Mouse (Mus musculus): ENCODE data around the gene Fastkd1.
"Not testable (repeated sequence)": the region's sequence is repeated elsewhere in the genome, so short reads cannot be mapped to it uniquely, and the experiment has no call there.

Gene Fastkd1

DNA sequence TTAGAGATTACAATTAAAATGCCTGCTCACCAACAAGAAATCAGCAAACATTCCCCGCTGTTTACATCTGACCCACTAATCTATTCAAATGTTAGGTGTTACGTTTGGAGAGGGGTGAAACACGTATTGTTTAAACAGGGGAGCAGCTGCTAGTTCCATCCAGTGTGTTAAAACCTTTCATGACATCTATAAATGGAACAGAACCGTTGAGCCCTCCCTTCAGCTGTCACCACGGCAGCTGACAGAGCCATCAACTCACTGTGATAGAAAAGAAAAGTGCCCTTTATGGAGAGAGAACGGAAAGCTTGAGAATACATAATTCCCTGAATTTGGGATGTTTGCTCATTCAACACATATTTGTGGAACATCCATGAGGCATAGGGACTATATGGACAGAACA lies 44.9 kb downstream of the Fastkd1 start:
- no peak for DNase-seq

DNA sequence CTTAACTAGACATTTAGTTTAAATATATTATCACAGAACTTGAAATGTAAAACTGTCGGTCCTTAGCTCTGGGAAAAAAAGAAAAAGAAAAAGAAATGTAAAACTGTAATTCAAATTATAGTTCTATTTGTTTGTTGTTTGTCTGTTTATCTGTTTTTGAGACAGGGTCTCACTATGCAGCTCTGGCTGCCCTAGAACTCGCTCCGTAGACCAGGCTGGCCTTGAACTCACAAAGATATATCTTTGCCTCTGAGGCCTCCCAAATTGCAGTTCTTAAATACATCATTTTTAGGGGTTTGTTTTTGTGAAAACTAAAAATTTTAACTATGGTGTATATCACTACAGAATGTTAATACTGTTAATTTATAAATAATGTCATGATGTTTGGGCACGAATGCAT lies 45.7 kb downstream of the Fastkd1 start:
- DNase-seq: no peak

DNA sequence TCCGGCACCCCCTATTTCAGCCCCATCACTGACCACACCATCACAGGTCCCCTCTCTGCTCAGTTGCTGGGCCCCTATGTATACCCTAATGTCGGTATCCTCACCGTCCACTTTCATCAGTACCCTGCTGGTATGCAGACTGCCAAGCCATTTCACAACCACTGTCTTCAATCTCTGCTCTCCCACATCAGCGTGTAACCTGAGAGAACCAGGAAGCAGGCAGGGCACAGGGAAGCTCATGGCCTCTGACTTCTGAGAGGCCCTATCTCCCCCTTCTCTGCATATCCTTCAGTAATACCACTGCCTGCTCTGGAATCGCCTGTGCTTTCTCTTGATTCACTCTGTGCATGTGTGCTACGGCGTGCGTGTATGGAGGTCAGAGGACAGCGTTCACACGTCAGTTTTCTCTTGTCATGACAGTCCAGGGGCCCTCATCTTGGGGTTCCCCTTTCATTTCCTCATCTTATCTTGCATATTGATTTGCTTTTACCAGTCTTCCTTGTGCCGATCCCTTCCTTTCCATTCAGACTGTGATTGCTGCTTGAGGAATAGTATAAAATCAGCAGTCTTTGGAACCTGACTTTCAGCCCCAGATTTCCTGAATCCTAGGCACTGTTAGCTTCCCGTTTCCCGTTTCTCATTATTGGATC lies 49.4 kb downstream of the Fastkd1 start:
- no peak for DNase-seq

DNA sequence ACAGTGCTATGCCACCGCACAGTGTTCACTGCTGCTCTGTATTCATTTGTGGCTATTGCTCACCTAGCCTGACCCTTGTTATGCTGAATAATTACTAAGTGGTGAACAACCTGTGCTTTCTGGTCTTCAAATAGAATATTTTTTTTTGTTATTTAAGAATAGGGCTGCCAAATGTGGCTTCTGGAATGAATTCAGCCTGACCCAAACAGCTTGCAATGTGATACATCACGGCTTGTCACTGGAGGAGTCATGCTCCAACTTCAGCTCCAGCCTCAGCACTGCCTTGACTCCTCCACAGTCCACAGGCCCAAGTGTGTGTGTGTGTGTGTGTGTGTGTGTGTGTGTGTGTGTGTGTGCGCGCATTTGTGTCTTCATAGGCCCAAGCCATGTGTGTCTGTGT lies 54.0 kb downstream of the Fastkd1 start:
- DNase-seq: no peak

DNA sequence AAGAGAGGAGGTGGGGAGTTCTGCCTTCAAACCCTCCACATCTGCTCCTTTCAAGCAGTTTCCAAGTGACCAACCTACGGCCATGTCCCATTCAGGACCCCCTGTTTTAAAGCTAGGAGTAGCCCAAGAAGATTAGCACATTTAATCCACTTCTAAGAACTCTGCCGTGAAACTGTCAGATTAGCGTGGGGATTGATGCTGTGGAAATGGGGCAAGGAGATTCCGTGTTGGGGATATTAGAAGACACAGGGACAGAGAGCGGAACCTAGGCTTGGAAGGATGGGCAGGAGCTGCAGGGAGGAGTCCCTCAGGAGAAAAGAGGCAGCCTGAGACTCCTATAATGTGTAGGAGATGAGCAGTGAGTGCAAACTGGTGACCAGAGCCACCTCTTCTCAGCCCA lies 63.6 kb downstream of the Fastkd1 start:
- DNase-seq: no peak

DNA sequence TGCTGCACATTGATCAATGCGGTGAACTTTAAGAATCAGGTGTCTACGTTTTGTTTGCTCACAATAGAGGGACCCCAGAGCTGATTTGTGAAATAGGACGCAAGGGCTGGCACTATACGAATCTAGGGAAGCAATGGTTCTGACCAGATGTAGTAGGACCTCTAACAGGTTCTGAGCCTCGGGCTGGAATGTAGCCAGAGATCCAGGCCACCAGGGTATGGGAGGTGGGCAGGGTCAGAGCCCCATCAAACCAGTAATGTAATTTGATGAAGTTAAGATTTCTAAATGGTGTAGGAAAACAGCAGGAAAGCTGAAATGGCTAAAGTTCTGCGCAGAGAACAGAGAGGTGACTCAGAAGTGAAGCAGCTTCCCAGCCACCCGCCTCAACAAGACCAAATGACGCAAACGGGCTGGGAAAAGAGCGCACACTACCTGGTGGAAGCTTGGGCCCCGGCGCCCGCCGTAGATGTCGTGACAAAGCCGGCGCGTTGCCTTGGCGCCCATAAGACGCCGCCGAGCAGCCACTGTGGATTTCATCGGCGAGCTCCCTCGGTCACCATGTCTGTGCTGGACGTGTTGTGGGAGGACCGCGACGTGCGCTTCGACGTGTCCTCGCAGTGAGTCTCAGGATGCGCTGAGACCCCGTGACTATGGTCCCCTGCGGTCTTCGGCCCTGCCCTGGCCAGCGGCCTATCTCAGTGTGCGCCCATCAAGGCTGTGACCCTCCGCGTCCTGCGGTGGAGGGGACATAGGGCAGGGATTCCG lies 66.4 kb downstream of the Fastkd1 start, which contains the start of gene Bbs5:
Gene Bbs5, plus strand, starts transcription at position 446 of the 765 bp plus-strand sequence.
- DNase-seq: peak; percentile 93

DNA sequence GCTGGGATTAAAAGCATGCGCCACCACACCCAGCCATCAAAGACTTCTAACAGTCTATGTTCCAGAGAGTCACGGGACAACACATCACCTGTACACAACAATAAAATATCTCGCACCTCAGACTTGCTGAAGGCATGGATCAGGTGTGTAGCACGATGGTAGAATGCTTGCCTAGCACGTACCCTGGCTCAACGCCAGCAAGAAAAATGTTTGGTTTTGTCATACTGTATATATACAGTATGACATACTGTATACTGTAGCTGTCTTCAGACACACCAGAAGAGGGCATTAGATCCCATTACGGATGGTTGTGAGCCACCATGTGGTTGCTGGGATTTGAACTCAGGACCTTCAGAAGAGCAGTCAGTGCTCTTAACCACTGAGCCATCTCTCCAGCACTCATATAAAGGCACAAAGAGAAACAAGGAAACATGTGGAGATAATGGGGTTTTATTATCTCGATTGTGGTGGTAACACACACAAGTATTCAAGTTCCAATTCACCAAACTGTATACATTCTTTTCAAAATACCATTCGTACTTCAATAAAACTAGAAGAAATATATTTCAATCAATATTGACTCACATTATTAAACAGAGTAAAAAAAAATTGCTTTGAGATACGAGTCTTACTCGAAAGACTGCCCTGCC lies 68.2 kb downstream of the Fastkd1 start:
- DNase-seq: no peak

DNA sequence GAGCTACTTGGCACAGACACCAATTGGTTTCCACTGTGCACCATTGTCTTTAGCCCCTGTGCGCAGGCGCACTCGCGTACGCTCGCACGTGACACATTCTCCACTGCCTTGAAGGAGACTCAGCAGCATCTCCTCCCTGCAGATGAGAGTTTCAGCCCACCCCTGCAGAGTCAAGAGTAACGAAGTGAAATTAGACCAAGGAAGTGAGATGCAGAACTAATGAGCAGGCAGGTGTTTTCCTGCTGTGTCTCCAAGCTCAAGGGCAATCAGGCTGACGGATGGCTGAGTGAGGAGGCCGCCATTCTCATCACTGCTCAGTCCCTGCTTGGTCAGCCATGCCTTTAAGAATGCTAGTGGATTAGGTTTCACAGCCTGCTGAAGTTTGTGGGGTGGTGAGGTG lies 73.2 kb downstream of the Fastkd1 start:
- no peak for DNase-seq

DNA sequence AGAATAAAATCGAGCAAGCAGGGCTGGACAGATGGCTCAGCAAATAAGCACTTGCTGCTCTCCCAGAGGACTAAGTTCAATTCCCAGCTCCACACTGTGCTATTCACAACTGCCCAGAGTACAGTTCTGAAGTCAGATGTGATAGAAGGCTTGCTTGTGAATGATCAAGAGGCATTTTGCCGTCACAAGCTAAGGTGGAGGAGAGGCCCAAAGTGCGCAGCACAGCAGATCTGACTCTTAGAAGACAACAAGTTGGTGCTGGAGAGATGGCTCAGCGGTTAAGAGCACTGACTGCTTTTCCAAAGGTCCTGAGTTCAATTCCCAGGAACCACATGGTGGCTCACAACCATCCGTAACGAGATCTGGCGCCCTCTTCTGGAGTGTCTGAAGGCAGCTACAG lies 75.3 kb downstream of the Fastkd1 start:
- not testable (repeated sequence) for DNase-seq
